Mouse (Mus musculus): ENCODE data around the gene Clip2. TPM values are rescaled to one million over a fixed set of nuclear protein-coding genes. Genes with fewer than 3 reads are reported as not detected.

The Clip2 gene
- polyA plus RNA-seq, 1 experiment from 2014 or later, result 8.0 TPM

GRCm38 (mm10) chr5:134568964-134569491, 16.8 kb upstream of the Clip2 start:
- H3K4me1 ChIP-seq (replicated peaks; ENCODE audit: control insufficient read depth, insufficient read depth, low read length), result peaks cover 3% of the 10 kb centered on the region; the same call in 1 of the 2 replicates
- H3K9ac ChIP-seq (ENCODE audit: low read depth, low read length), result no peak overlapping the region
- DNase-seq (ENCODE audit: low spot score) (no peak), ATAC-seq (ENCODE audit: low FRiP score) (no peak)
- H3K36me3 ChIP-seq (ENCODE audit: control insufficient read depth, insufficient read depth, low read length), result no peaks in the 10 kb centered on the region
- H3K4me2 ChIP-seq (replicated peaks; ENCODE audit: low read depth, low read length), result no peak overlapping the region
- 61% methylated on average over 8 of the region's 8 CpGs for WGBS
- H3K9me3 ChIP-seq (ENCODE audit: control insufficient read depth, low read length), result no peaks in the 10 kb centered on the region
- no peak overlapping the region for H3K27ac ChIP-seq (ENCODE audit: low read depth, low read length)
- no peaks in the 10 kb centered on the region for H3K27me3 ChIP-seq (ENCODE audit: control insufficient read depth, insufficient read depth, low read length)
- no peak overlapping the region for H3K4me3 ChIP-seq (ENCODE audit: low read depth, low read length)

GRCm38 (mm10) chr5:134568030-134568429, 15.8 kb upstream of the Clip2 start:
- no peak for DNase-seq (ENCODE audit: low spot score)
- H3K4me3 ChIP-seq (ENCODE audit: low read depth, low read length), result no peak overlapping the region
- no peak for ATAC-seq (ENCODE audit: low FRiP score)
- H3K27ac ChIP-seq (ENCODE audit: low read depth, low read length), result no peak overlapping the region
- peaks cover 3% of the 10 kb centered on the region; the same call in 1 of the 2 replicates for H3K4me1 ChIP-seq (replicated peaks; ENCODE audit: control insufficient read depth, insufficient read depth, low read length)
- H3K9me3 ChIP-seq (ENCODE audit: control insufficient read depth, low read length), result no peaks in the 10 kb centered on the region
- H3K36me3 ChIP-seq (ENCODE audit: control insufficient read depth, insufficient read depth, low read length), result no peaks in the 10 kb centered on the region
- H3K27me3 ChIP-seq (ENCODE audit: control insufficient read depth, insufficient read depth, low read length), result no peaks in the 10 kb centered on the region
- no peak overlapping the region for H3K9ac ChIP-seq (ENCODE audit: low read depth, low read length)
- WGBS, result 71% methylated on average over 3 of the region's 3 CpGs
- no peak overlapping the region for H3K4me2 ChIP-seq (replicated peaks; ENCODE audit: low read depth, low read length)

- no peaks in the 10 kb centered on the region for H3K27me3 ChIP-seq (ENCODE audit: control insufficient read depth, insufficient read depth, low read length)
- WGBS, result 88% methylated on average over 4 of the region's 4 CpGs
- H3K9ac ChIP-seq (ENCODE audit: low read depth, low read length), result no peak overlapping the region
- H3K4me3 ChIP-seq (ENCODE audit: low read depth, low read length), result no peak overlapping the region
- H3K9me3 ChIP-seq (ENCODE audit: control insufficient read depth, low read length), result no peaks in the 10 kb centered on the region
- no peak for DNase-seq (ENCODE audit: low spot score)
- H3K4me1 ChIP-seq (replicated peaks; ENCODE audit: control insufficient read depth, insufficient read depth, low read length), result peaks cover 2% of the 10 kb centered on the region; the same call in 1 of the 2 replicates
- H3K36me3 ChIP-seq (ENCODE audit: control insufficient read depth, insufficient read depth, low read length), result no peaks in the 10 kb centered on the region
- no peak for ATAC-seq (ENCODE audit: low FRiP score)
- no peak overlapping the region for H3K4me2 ChIP-seq (replicated peaks; ENCODE audit: low read depth, low read length)
- no peak overlapping the region for H3K27ac ChIP-seq (ENCODE audit: low read depth, low read length)
These were observed 15.2 kb upstream of the Clip2 start for GRCm38 (mm10) chr5:134567445-134567844.

- Histone ChIP-seq H3K9me3 (ENCODE audit: control insufficient read depth, low read length) (no peaks in the 10 kb centered on the region), H3K9ac (ENCODE audit: low read depth, low read length) (no peak overlapping the region), H3K27ac (ENCODE audit: low read depth, low read length) (no peak overlapping the region), H3K36me3 (ENCODE audit: control insufficient read depth, insufficient read depth, low read length) (no peaks in the 10 kb centered on the region), H3K4me1 (replicated peaks; ENCODE audit: control insufficient read depth, insufficient read depth, low read length) (no peaks in the 10 kb centered on the region), H3K4me3 (ENCODE audit: low read depth, low read length) (no peak overlapping the region), H3K4me2 (replicated peaks; ENCODE audit: low read depth, low read length) (no peak overlapping the region), H3K27me3 (ENCODE audit: control insufficient read depth, insufficient read depth, low read length) (no peaks in the 10 kb centered on the region)
- ATAC-seq (ENCODE audit: low FRiP score) (no peak), DNase-seq (ENCODE audit: low spot score) (no peak)
- WGBS, result 93% methylated on average over 6 of the region's 6 CpGs
These were observed 13.5 kb upstream of the Clip2 start for GRCm38 (mm10) chr5:134565696-134566095.

GRCm38 (mm10) chr5:134564272-134564671, 12.0 kb upstream of the Clip2 start:
- Histone ChIP-seq H3K9me3 (ENCODE audit: control insufficient read depth, low read length) (no peaks in the 10 kb centered on the region), H3K4me1 (replicated peaks; ENCODE audit: control insufficient read depth, insufficient read depth, low read length) (no peaks in the 10 kb centered on the region), H3K27ac (ENCODE audit: low read depth, low read length) (no peak overlapping the region), H3K4me2 (replicated peaks; ENCODE audit: low read depth, low read length) (no peak overlapping the region), H3K9ac (ENCODE audit: low read depth, low read length) (no peak overlapping the region), H3K27me3 (ENCODE audit: control insufficient read depth, insufficient read depth, low read length) (no peaks in the 10 kb centered on the region), H3K36me3 (ENCODE audit: control insufficient read depth, insufficient read depth, low read length) (no peaks in the 10 kb centered on the region), H3K4me3 (ENCODE audit: low read depth, low read length) (no peak overlapping the region)
- 97% methylated on average over 2 of the region's 2 CpGs for WGBS
- ATAC-seq (ENCODE audit: low FRiP score) (no peak), DNase-seq (ENCODE audit: low spot score) (no peak)

- Histone ChIP-seq H3K4me1 (replicated peaks; ENCODE audit: control insufficient read depth, insufficient read depth, low read length) (0 out of 2 replicates have a peak, but pooled peaks cover 2% of the 10 kb centered on the region), H3K27ac (ENCODE audit: low read depth, low read length) (no peak overlapping the region), H3K4me3 (ENCODE audit: low read depth, low read length) (no peak overlapping the region), H3K9me3 (ENCODE audit: control insufficient read depth, low read length) (no peaks in the 10 kb centered on the region), H3K9ac (ENCODE audit: low read depth, low read length) (no peak overlapping the region), H3K36me3 (ENCODE audit: control insufficient read depth, insufficient read depth, low read length) (no peaks in the 10 kb centered on the region), H3K4me2 (replicated peaks; ENCODE audit: low read depth, low read length) (no peak overlapping the region), H3K27me3 (ENCODE audit: control insufficient read depth, insufficient read depth, low read length) (no peaks in the 10 kb centered on the region)
- 82% methylated on average over 16 of the region's 16 CpGs for WGBS
- ATAC-seq (ENCODE audit: low FRiP score) (no peak), DNase-seq (ENCODE audit: low spot score) (no peak)
These were observed 8.4 kb upstream of the Clip2 start for GRCm38 (mm10) chr5:134560450-134561171.

- ATAC-seq (ENCODE audit: low FRiP score) (no peak), DNase-seq (ENCODE audit: low spot score) (no peak)
- H3K9me3 ChIP-seq (ENCODE audit: control insufficient read depth, low read length), result no peaks in the 10 kb centered on the region
- no peaks in the 10 kb centered on the region for H3K27me3 ChIP-seq (ENCODE audit: control insufficient read depth, insufficient read depth, low read length)
- H3K4me3 ChIP-seq (ENCODE audit: low read depth, low read length), result no peak within 1 kb of the TSS
- H3K4me2 ChIP-seq (replicated peaks; ENCODE audit: low read depth, low read length), result no peak within 1 kb of the TSS
- WGBS, result 88% methylated on average over 7 of the region's 7 CpGs
- 0 out of 2 replicates have a peak, but pooled peaks cover 6% of the 10 kb centered on the region for H3K4me1 ChIP-seq (replicated peaks; ENCODE audit: control insufficient read depth, insufficient read depth, low read length)
- H3K27ac ChIP-seq (ENCODE audit: low read depth, low read length), result no peak within 1 kb of the TSS
- no peak within 1 kb of the TSS for H3K9ac ChIP-seq (ENCODE audit: low read depth, low read length)
- no peaks in the 10 kb centered on the region for H3K36me3 ChIP-seq (ENCODE audit: control insufficient read depth, insufficient read depth, low read length)
These were observed 7.8 kb upstream of the Clip2 start, which contains the start of gene Syna for GRCm38 (mm10) chr5:134560071-134560449. Gene Syna (minus strand): TSS chr5:134560171.

- peak; percentile 89 for DNase-seq (ENCODE audit: low spot score)
- Histone ChIP-seq H3K9ac (ENCODE audit: low read depth, low read length) (no peak overlapping the region), H3K4me3 (ENCODE audit: low read depth, low read length) (no peak overlapping the region), H3K36me3 (ENCODE audit: control insufficient read depth, insufficient read depth, low read length) (no peaks in the 10 kb centered on the region), H3K4me1 (replicated peaks; ENCODE audit: control insufficient read depth, insufficient read depth, low read length) (peaks cover 14% of the 10 kb centered on the region), H3K4me2 (replicated peaks; ENCODE audit: low read depth, low read length) (peak overlapping the region; percentile 20), H3K9me3 (ENCODE audit: control insufficient read depth, low read length) (no peaks in the 10 kb centered on the region), H3K27ac (ENCODE audit: low read depth, low read length) (peak overlapping the region; percentile 37; the same call in 1 of the 2 replicates), H3K27me3 (ENCODE audit: control insufficient read depth, insufficient read depth, low read length) (no peaks in the 10 kb centered on the region)
- 13% methylated on average over 20 of the region's 20 CpGs for WGBS
- ATAC-seq (ENCODE audit: low FRiP score), result peak; percentile 50
These were observed 3.4 kb upstream of the Clip2 start for GRCm38 (mm10) chr5:134555463-134556164.
